Mouse (Mus musculus) frontal cortex, postnatal 10 days (tissue): ENCODE data around the gene Obox3.
"Not testable (repeated sequence)": the region's sequence is repeated elsewhere in the genome, so short reads cannot be mapped to it uniquely, and the experiment has no call there.

Experiments
- DNase-seq, 2 experiments: peaks; one replicate each; pipeline ENCODE4 v3.0.0; 2022; ENCODE audit warnings: low spot score in 2 of 2, mixed read lengths in 1 of 2

Obox3 gene

GRCm38 (mm10) chr7:15639802-15640201, at the start of gene Obox3:
TSS of gene Obox3 (minus strand) at chr7:15639902.
- not testable (repeated sequence) for DNase-seq

GRCm38 (mm10) chr7:15509411-15509810, 130.3 kb downstream of the Obox3 start:
- not testable (repeated sequence) for DNase-seq
